Mouse (Mus musculus) frontal cortex, adult 2 months (tissue): ENCODE results near the gene Dcaf6. TPM values are rescaled to one million over a fixed set of nuclear protein-coding genes. Genes with fewer than 3 reads are reported as not detected.

Experiments used
- DNase-seq, 2 experiments: peaks; one replicate each; pipeline ENCODE4 v3.0.0; 2022; ENCODE audit warnings: low spot score in 1 of 2; ENCODE audit errors: extremely low spot score in 1 of 2
- polyA plus RNA-seq: library from polyadenylated mRNA; depleted of rRNA; stranded (reverse); fragments of >200 nt; gene quantifications from 2 replicates; pipeline ENCODE4 v1.2.3, GENCODE M21; 2012

Dcaf6 gene
- polyA plus RNA-seq, 1 experiment = 63.8 TPM

DNA sequence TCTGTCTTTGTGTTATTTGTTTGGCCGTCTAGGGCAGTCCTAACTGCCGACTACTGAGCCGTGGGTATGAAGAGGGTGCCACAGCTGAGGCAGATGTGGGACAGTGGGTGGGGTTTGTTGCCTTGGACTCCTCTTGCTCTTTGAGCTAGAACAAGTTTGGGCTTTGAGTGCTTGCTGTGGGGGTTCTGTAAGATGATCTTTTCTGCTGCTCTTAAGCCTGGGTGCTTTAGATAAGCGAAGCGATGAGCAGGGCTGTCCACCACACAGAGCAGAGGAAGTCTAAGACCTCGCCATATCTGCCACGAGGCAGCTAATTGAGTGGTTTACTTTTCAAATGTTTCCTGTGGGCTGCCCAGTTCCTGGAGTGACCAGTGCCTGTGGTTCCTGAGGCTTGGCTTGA lies 137.3 kb downstream of the Dcaf6 start:
- DNase-seq = no peak

DNA sequence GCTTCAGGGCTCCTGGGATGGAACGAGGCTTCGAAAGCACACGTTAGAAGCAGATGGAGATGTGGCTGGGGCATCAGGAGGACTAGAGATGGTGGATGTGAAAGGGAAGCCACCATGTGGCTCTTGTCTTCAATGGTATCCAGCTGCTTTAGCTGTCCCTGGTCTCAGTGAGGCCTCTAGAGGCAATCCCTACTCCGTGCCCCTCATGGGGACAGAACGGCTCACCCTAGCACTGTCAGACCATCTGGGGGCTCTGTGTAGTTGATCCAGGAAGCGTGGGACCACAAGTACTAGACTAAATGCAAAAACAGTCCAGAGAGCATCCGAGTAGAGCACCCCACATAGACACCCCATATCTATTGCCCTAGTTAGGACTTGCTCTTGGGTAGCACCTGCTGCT lies 138.4 kb downstream of the Dcaf6 start:
- no peak for DNase-seq

DNA sequence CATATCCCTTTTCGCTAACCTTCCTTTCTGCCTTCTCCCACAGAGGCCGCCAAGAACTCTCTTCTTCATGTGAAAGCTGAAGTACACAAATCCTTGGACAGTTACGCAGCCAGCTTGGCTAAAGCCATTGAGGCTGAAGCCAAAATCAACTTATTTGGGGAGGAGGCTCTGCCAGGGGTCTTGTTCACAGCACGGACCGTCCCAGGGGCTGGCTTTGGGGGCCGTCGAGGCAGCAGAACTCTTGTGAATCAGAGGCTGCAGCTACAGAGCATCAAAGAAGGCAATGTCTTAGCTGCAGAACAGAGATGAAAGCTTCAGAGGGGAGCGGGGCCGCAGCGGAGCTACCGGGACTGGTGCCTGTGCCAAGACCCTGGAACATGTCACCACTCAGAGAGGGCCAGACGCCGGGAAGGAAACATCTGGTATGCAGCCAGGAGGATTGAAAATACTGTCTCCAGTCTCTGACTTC lies 138.8 kb downstream of the Dcaf6 start:
- no peak for DNase-seq

DNA sequence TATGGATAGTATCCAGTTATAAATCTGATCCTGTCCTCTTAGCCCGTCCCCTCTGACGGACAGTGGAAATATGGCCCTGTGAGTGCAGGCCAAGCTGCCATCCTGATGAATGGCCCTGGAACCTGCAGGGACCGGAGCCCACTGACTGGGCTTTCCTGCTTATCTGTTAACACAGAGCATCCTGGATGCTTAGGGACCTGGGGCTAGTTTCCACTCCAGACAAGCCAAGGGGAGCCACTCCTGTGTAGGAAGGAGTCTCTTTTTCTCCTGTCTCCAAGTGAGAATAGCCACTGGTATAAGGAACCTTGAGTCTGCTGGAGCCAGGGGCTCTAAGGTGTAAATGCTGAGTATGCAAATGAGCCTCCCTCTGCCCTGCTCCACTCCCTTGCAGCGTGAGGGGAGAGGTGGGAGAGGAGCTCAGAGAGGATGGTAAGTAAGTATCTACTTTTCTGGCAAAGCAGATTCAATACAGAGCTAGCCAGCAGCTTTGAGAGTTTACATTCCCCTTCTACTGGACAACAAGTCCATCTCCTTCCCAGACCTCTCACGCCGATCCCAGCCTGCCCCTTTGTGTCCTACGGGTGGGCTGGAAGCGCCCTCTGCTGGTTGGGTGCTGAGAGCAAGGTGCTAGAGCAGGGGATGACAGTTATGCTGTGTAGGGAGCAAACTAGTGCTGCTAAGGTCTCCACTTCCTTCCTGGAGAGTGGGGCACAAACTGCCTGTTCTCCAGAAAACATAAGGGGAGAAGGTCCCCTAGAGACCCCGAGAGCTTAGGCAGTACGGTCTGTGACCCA lies 139.9 kb downstream of the Dcaf6 start:
- DNase-seq = peak; percentile 38 to 88

DNA sequence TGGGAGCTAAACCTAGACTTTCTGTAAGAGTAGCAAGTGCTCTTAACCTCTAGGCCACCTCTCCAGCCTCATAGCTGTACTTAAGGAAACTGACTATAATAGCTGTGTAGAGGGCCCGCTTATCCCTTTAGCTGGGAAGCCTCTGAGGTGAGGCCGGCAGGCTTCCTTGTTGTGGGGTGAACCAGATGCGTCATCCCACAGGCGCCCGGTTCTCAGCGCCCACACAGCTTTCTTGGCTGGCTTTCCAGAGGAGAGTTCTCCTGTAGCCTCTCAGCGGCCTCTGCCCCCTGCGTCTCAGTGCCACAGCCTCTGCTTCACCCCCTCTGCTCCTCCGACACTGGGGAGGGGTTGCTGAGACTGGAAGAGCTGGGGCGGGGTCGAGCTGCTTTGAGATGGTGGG lies 143.9 kb downstream of the Dcaf6 start:
- DNase-seq = no peak

DNA sequence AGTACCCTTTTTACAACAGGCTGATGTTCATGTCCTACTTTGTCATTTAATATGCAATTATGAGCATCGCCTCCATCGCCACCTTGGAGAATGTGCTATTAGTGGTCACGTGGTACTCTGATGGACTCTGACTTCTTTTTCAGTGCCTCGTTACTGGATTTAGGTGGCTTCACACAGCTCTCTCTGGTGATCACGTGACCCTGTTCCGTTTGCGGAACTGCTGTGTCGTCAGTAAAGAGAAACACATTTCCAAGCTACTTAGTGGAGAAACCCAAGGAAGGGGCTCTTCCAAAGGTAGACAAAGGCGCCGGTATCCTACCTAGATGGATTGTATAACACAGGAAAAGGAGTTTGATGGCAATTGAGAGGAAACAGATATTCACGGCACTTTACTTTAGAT lies 152.1 kb downstream of the Dcaf6 start:
- DNase-seq = no peak

DNA sequence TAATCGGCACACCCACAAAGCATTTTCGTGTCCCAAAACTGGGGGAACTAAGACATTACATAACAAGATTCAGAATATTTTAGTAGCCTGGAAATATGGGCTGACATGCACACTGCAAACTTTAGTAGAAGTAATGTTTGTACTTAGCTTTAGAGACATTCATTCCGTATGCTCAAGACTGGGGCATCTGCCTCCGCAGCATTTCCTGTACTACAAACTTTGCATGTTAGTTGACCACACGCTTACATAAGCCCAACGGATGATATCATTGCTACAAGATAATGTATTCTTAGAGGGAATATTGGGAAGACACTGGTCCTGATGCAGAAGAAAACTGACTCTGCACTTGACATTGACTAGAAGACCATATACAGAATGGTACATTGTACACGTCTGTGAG lies 155.9 kb downstream of the Dcaf6 start:
- DNase-seq = peak in 1 of 2 experiments; percentile 54

DNA sequence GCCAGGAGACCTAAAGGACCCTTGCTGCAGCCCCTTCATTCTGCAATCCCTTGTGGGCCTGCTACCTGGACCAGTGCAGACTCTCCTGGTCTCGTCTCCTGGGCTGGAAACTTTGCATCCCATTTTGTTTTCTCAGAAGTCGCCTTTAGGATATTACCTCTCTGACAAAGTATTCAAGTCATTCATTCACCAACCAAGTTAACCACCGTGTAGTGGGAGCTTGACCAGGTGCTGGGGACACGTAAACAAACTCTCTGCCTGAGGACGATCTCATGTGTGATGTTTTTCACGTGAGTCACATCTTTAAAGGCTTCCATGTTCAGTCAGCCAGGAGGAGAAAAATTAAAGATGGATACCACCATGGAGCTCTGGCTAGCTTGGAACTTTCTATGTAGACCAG lies 157.1 kb downstream of the Dcaf6 start:
- DNase-seq = no peak

DNA sequence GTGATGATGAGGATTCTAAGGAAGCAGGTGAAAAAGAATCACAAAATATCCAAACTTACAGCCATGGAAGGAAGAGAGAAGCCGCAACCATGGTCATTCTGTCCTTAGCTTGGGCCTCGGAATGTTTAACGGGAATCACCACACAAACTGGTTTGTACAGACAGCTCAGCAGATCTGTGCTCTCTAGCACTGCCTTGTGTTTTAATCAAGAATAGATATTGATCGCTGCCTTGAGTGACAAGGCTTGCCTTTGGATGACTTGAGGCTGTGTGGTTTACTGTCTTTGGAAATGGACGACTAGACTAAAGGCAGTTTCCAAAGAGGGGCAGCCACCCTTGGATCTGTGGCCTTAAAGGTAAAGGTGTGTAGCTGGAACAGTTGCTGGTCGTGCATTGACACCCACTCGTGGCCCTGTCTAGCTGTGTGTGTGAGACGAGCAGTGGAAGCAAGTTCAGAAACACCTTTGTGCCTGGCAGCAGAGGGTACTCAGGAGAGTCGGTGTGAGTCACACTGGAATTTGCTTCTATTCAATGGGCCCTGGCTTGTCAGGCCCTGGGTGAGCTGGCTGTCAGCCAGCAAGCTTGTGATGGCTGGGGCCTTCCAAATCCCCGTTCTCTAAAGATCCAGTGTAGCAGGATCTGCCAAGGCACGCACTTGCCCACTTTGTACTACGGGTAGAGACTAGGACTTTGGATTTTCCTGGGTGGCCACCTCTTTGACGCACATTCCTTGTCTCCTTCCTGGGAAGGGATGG lies 157.6 kb downstream of the Dcaf6 start:
- DNase-seq = no peak

DNA sequence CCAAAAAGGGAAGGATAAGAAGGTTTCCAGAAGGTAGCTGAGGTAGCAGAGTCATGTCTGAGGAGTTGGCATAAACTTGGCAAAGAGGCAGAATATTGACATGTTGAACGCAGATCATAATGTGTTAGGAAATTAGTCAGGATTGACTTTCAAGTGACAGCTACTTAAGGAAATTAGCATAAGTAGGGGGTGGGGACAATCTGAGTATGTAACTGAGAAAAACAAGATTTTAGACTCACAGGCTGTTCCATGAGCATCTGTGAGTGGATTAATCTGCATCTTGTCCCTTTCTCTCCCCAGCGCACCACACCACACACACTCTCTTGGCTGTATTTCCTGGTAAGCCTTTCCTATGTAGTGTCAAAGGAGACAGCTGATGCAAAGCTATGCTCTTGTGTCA lies 158.7 kb downstream of the Dcaf6 start:
- no peak for DNase-seq

DNA sequence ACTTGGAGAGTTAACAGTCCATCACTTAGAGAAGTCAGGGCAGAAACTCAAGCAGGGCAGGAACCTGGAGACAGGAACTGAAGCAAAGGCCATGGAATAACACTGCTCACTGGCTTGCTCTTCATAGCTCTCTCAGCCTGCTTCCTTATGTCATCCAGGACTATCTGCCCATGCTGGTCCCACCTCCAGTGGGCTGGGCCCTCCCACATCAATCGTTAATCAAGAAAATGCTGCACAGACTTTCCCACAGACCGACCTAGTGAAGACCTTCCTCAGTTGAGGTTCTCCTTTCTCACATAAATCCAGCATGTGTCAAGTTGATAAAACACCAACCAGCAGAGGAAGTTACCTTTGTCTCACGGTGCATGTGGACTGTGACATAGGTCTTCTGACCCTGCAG lies 159.2 kb downstream of the Dcaf6 start:
- DNase-seq = no peak

DNA sequence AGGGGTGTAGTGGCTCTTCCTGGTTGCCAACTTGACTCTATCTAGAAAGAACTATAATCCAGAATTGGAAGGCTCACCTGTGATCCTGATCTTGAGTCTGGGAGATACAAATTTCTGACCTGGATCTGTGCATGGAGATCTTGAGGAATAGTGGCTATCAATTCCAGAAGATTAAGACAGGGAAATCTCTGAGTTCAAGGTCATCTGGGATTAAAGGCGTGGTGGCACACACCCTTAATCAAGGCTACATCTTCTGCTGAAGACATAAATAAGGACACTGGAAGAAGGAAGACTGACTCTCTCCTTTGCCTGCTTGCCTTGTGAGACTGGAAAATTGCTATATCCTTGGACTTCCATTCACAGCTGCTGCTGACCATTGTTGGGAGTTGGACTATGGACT lies 164.8 kb downstream of the Dcaf6 start, which contains the start of gene Gpr161:
Gene Gpr161, plus strand, starts transcription at position 301 of the 400 bp plus-strand sequence.
- DNase-seq = no peak

DNA sequence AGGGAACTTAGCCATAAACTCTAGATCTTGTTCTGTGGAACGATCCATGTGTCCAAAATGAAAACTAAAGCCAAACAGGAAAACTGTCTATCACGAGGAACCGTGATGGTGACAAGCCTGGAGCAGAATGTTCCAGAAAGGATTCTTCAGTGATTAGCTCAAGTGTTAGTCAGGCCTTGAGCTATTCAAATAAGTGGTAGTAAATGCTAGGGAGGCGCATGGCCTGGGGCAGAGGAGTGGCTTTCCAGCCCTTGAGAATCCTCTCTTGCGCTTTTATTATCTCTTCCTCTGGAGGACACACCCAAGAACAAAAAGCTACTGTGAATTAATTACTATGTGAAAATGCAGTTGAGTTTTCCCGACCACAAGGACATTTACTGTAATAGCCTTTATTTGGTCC lies 168.7 kb downstream of the Dcaf6 start:
- DNase-seq = no peak

DNA sequence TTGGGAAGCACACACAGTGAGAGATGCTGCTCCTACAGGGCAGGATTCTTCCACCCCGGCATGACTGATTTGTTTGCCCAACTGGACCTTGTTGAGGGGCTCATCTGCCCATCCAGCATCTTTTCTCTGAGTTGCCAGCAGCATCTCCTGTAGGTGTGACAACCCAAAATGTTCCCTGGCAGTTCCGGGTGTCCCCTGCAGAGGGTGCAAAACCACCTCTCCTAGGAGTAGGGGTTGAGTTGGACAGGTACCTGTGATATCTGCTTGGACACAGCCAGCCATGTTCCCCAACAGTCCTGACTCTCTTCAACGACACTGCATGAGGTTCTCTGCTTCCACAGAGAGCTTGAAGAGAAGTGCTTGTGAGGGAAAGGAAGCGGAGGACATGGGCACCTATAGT lies 170.4 kb downstream of the Dcaf6 start:
- DNase-seq = no peak

DNA sequence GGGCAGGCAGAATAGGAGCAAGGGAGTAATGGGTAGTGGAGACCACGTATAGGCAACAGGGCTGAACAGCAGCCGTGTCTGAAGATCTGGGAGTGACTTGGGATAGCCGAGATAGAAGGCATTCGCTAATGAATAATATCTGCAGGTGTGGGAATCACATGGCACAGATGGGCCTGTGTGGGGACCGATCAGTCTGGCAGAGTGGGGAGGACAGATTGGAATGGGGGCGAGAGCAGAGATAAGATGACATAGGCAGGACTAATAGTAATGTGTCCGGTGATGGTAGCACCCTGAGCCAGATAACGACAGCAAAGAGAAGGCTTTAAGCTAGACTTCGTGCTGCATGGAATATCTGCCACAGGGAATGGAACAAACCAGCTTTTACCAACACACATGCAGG lies 172.1 kb downstream of the Dcaf6 start:
- no peak for DNase-seq

DNA sequence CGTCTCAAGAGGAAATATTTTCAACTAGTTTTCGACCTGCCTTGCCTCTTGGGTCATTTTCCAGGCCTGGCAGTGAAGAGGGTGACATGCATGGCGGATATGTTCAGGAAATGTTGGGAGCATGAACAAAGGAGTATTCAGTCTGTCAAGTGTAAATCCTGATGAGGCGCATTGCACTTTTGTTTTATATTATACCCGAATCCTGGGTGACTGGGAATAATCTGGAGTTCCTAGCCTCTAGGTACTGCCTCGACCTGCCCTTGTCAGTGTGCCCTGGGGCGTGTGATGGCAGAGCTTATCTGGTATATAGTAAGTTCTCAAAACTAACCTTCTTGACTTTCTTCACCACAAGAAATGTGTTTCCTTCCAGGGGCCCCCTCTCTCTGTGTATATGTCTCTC lies 176.2 kb downstream of the Dcaf6 start:
- no peak for DNase-seq

DNA sequence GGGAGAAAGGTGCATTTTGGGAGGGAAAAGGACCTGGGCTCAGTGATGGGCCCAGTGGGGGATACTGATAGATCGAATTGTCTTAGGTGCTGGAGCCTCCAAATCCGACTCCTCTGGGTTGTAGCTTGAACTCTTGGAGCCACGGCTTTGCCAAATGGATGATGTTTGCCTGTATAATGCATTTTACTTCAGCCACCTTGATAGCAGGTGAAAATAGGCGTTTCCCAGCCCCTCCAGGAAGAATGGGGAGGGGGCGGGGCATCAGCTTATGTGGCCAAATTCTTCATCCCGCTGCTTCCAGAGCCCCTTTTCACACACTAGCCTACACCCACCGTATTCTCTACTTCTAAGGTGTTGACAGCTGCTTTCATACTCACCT lies 177.3 kb downstream of the Dcaf6 start:
- DNase-seq = no peak

DNA sequence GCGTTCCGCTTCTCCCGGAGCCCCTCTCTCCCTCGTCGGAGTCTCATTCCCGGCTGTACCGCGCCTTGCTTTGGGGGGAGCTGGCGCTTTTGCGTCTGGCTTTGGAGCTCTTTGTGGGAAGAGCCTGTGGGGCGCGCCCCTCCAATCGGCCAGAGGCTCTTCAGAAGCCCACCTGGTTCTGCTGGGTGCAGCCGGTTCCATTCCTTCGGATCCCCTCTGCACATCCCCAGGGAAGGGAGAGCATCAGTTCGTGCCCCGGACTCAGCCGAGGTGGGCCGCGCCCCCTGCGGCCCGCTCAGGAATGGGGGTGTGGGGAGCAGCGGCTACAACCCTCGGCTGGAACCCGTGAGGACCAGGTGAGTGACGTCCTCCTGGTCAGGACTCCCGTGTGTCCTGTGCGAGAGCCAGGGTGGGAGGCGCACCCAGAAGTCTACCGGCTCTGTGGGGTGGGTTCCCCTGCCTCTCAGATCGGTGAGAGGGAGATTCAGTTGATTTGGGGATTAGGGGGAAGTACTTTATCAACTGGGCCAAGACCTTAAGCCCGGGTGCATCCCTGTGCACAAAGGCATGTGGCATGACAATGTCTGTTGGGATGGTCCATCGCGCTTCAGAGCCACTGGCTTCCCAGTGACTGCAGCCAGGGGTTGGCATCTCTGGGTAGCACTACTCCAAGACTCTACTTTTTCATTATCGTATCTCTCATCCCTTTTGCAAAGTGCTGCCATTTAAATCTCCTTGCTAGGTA lies 177.9 kb downstream of the Dcaf6 start:
- DNase-seq = no peak

DNA sequence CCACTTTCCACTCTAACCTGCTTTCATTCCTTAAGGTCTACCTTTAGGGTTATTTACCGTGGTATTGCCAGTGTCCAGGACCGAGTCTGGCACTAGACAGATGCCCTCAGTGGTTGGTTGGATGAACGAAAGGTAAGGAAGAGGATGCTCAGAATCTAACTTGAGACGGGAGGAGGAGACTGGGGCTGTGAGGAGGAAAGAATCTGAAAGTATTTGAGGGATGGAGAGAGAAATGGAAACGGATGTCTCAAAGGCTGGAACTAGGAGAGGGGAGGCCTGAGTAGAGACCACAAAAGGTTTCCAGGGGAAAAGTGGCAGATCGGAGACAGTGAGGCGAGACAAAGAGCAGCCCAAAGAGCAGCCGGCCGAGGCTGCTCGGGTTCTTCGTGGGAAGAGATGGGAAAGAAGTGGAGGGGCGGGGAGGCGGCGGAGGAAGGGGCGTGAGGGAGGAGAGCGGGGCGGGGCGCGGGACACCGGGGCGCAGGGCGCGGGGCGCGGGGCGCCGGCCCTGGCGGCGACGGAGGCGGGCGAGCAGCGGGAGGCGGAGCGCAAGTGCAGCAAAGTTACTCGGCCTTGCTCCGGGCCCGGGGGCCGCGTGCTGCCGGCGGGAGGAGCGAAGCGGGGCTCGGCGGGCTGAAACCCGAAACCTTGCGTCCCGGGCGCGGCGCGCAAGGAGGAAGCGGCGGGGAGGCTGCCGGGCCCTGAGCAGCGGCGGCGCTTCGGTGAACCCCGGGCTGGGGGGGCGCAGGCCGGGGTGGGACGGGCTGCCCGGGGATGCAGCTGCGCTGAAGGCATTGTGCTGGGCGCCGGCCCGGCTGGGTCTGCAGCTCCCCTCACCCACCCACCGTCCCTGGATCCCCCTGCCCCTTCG lies 178.7 kb downstream of the Dcaf6 start:
- peak in 1 of 2 experiments; percentile 25 for DNase-seq

DNA sequence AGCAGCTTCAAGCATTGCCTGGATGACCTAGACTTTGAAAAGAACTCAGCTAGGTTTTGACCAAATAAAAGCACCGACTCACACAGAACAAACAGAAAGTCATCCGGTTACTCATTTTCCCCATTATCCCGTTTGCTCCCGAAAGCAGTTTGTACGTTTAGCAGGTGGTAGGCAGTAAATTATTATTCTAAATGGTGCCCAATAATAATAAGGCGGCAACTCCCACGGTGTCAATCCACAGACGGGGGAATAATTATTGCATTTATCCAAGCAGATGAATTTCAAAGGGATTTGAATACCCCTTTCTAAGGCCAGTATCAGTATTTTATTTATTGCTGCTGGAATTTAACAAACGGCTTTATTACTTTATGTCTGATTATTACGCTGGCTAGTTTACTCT lies 179.5 kb downstream of the Dcaf6 start:
- no peak for DNase-seq
